Mouse (Mus musculus) midbrain, postnatal 0 days (tissue): Measurements from ENCODE around the gene Rex1bd. TPM values are rescaled to one million over a fixed set of nuclear protein-coding genes. Genes with fewer than 3 reads are reported as not detected.

Source experiments
- ATAC-seq: fragments of 200-750 bp; cut with Nextera tagmentation; 2 replicates; pipeline ENCODE4 v1.8.0; 2017; ENCODE audit warnings: moderate number of reproducible peaks, mild to moderate bottlenecking, moderate TSS enrichment, moderate library complexity; ENCODE audit not compliant: low FRiP score
- DNase-seq: peaks from one replicate; pipeline ENCODE4 v3.0.0-alpha.2; 2015; ENCODE audit warnings: low spot score
- H3K27ac ChIP-seq: fragments of 300-500 bp; sonication (generic); 2 replicates; pipeline ENCODE4 v1.5.1; 2014; ENCODE audit warnings: low read depth, mild to moderate bottlenecking, low read length, mixed read lengths
- H3K27me3 ChIP-seq: fragments of 300-500 bp; sonication (generic); 2 replicates; pipeline ENCODE4 v1.6.1; 2014; ENCODE audit warnings: low read length, control low read depth, mixed read lengths; ENCODE audit not compliant: insufficient read depth
- H3K36me3 ChIP-seq: fragments of 300-500 bp; sonication (generic); 2 replicates; pipeline ENCODE4 v1.6.1; 2014; ENCODE audit warnings: low read length, control low read depth, mixed read lengths; ENCODE audit not compliant: insufficient read depth
- H3K4me1 ChIP-seq: fragments of 300-500 bp; sonication (generic); 2 replicates; pipeline ENCODE4 v1.6.1; 2014; ENCODE audit warnings: mild to moderate bottlenecking, control low read depth, antibody characterized with exemption, low read length, mixed read lengths; ENCODE audit not compliant: insufficient read depth
- H3K4me2 ChIP-seq: fragments of 300-500 bp; sonication (generic); 2 replicates; pipeline ENCODE4 v1.6.1; 2014; ENCODE audit warnings: low read depth, mild to moderate bottlenecking, low read length, mixed read lengths; ENCODE audit not compliant: poor library complexity, severe bottlenecking
- H3K4me3 ChIP-seq: fragments of 300-500 bp; sonication (generic); 2 replicates; pipeline ENCODE4 v1.5.1; 2014; ENCODE audit warnings: low read depth, mild to moderate bottlenecking, low read length, moderate library complexity
- H3K9ac ChIP-seq: fragments of 300-500 bp; sonication (generic); replicated peaks from 2 replicates; pipeline ENCODE4 v1.6.1; 2014; ENCODE audit warnings: mild to moderate bottlenecking, low read length, moderate library complexity, mixed read lengths; ENCODE audit not compliant: poor library complexity, severe bottlenecking
- H3K9me3 ChIP-seq: fragments of 300-500 bp; sonication (generic); 2 replicates; pipeline ENCODE4 v1.6.1; 2016; ENCODE audit warnings: low read length, control low read depth
- CTCF ChIP-seq: IDR thresholded peaks from 2 replicates; pipeline ENCODE4 v1.5.1; 2016; ENCODE audit warnings: antibody characterized with exemption, mild to moderate bottlenecking
- WGBS: fragments of 180-500 bp; shearing (Covaris S2); extraction: QIAGEN DNeasy Blood & Tissue Kit; methylation state at CpG from one replicate; pipeline ENCODE4 v1.1.7; 2014; 5-methylcytosine and 5-hydroxymethylcytosine counted together
- polyA plus RNA-seq: library from polyadenylated mRNA; unstranded; fragments of >200 nt; fragmentation: Nextera tagmentation; extraction: Ambion mirVana; gene quantifications from 2 replicates; pipeline ENCODE4 v1.2.1, GENCODE M21; 2015
- total RNA-seq: library from RNA; depleted of rRNA; stranded (reverse); fragments of >200 nt; gene quantifications from 2 replicates; pipeline ENCODE4 v1.2.3, GENCODE M21; 2014

Rex1bd gene
- total and polyA plus RNA-seq, 2 experiments from 2014 or later, result 118 to 198 TPM

DNA sequence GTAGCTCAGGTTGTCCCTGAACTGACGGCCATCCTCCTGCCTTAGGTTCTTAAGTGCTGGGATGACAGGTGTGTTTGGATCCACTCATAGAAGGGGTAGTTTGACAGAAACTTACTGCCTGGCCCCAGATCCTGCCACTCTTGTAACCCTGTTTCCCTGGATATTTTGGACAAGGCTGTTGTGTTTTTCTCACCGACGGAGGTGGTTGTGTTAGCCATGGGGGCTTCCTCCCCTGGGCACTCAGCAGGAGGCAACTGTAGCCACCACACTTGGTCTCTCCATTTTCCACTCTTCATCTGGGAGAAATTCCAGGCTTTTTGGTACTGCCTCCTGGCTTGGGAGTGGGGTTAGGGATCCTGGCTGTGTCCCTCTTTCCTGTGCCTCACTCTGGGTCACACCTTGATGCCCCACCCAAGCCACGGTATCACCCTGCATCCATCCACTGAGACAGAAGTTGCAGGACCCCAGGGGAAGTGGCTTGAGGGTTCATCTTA is 33.5 kb upstream of the Rex1bd start:
- no peak for TF ChIP-seq CTCF
- Histone ChIP-seq H3K4me1 (peaks cover 16% of the 10 kb centered on the region), H3K27me3 (no peaks in the 10 kb centered on the region), H3K36me3 (peaks cover 14% of the 10 kb centered on the region), H3K27ac (peak overlapping the region; percentile 90; the same call in 1 of the 2 replicates), H3K9ac (peak overlapping the region; percentile 82), H3K9me3 (no peaks in the 10 kb centered on the region), H3K4me2 (peak overlapping the region; percentile 95), H3K4me3 (peak overlapping the region; percentile 82)
- 16% methylated on average over 4 of the region's 4 CpGs for WGBS
- no peak for ATAC-seq
- no peak for DNase-seq

DNA sequence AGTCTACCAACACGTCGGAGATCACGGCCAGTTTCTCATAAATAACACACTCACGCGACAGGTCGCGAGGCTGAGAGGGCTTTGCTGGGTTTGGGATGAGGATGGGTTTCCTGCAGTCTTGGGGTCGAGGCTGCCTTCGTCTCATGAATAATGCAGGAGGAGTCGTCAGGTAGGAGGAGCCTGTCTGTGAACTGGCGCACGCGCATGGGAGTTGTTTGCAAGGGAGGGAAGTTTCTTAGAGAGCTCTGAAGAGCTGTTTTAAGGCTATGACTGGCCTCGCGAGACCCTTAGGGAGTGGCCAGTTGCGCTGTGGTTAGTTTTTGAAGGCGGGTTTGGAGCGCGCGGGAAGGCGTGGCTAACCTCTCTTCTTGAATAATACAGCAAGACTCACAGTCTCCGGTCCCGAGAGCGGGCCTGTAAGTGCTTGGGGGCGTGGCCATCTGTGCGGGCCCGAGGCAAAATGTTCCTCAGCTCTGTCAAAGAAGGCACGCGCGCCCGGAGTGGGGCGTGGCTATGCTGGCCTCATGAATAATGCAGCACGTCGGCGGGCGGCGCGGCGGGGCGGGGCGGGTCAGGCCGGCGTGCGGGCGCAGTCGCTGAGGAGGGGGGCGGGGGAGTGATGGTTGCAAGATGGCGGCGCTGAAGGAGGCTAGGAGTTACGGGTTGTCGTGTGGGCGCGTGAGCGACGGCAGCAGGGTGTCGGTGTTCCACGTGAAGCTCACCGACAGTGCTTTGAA is 32.7 kb upstream of the Rex1bd start, which contains the start of gene Ell:
Ell (plus strand) TSS at position 381 of the 737 bp plus-strand sequence.
- Histone ChIP-seq H3K4me3 (peak within 1 kb of the TSS; percentile 82), H3K27me3 (no peaks in the 10 kb centered on the region), H3K36me3 (peaks cover 20% of the 10 kb centered on the region), H3K9ac (peak within 1 kb of the TSS; percentile 82), H3K9me3 (no peaks in the 10 kb centered on the region), H3K4me2 (peak within 1 kb of the TSS; percentile 95), H3K4me1 (peaks cover 16% of the 10 kb centered on the region), H3K27ac (peak within 1 kb of the TSS; percentile 90)
- WGBS, result 2% methylated on average over 56 of the region's 58 CpGs
- TF ChIP-seq CTCF, result no peak
- ATAC-seq (peak; percentile 93), DNase-seq (peak; percentile 99)

DNA sequence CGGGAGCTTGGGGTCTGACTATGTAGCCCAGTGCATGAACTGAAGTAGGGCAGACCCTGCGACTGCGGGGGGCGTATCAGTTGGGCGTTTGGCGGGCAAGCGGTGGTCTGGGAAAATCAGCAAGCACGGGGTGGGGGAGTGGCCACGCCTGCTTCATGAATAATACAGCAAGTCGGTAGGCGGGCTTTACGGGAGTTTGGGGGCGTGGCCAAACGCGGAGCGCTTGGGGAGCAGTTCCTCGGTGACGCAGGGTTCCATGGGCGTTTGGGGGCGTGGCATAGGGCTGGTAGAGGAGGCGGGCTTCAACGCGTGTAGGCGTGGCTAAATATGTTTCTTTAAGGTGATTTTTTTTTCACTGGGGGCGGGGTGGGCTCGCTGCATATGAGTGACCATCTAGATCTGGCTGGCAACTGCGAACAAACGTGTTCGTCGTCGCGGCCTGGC is 32.1 kb upstream of the Rex1bd start:
- Histone ChIP-seq H3K4me2 (peak overlapping the region; percentile 95), H3K9ac (peak overlapping the region; percentile 62), H3K27me3 (no peaks in the 10 kb centered on the region), H3K9me3 (no peaks in the 10 kb centered on the region), H3K4me1 (peaks cover 16% of the 10 kb centered on the region), H3K36me3 (peaks cover 25% of the 10 kb centered on the region), H3K4me3 (peak overlapping the region; percentile 82), H3K27ac (peak overlapping the region; percentile 90)
- under 1% methylated on average over 32 of the region's 32 CpGs for WGBS
- ATAC-seq (peak; percentile 87), DNase-seq (peak; percentile 99)
- no peak for TF ChIP-seq CTCF

DNA sequence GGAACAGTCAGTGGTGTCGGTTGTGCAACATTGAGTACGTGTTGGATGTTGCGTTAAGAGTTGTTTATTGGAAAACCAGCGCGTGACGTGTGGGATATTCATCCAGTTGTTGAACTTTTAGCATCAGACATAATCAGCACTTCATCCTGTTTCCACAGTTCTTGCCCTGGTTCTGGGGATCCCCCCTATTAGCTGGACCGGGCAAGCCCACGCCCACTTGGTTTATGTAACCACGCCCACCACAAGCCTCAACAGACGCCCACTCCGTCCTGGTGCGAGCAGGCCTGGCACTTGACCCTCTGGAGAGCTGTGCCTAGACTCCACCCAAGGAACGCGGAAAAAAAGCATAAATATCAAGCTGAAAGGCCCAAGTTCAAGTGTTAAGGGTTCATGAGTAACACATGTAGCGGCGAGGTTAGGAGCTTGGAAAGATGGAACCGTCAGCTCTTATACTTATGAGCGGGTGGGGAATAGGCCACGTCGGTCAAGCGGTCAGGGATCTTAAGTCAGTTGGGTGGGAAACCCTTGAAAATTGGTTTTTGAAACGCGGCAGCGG is 31.6 kb upstream of the Rex1bd start:
- 15% methylated on average over 24 of the region's 24 CpGs for WGBS
- DNase-seq, result peak; percentile 48
- TF ChIP-seq CTCF, result no peak

DNA sequence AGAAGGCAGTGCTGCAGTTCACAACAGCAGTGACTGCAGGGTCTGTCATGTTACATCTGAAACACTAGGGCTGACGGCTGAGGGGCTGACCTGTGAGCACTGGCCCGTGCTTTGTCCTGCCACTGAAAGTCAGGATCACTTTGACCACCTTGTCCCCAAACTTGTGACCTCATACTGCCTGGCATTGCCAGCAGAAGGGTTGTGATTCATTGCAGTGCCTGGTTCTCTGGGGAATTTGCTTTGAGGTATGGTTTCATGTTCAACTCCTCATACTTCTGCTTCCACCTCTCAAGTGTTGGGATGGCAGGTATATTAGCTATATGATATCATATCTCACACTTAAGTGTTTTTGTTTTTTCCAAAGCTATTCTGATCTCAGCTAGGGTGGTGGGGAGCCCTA is 29.1 kb upstream of the Rex1bd start:
- Histone ChIP-seq H3K4me1 (peaks cover 10% of the 10 kb centered on the region), H3K9ac (no peak overlapping the region), H3K4me2 (no peak overlapping the region), H3K27me3 (no peaks in the 10 kb centered on the region), H3K4me3 (no peak overlapping the region), H3K27ac (no peak overlapping the region), H3K36me3 (peaks cover 45% of the 10 kb centered on the region), H3K9me3 (no peaks in the 10 kb centered on the region)
- no peak for TF ChIP-seq CTCF
- no peak for DNase-seq
- WGBS, result 85% methylated on average over 2 of the region's 2 CpGs
- ATAC-seq, result no peak

More for the DNA sequence above, 31.6 kb upstream of the Rex1bd start:
- H3K4me3 ChIP-seq, result peak overlapping the region; percentile 82
- peaks cover 16% of the 10 kb centered on the region for H3K4me1 ChIP-seq
- peak overlapping the region; percentile 90 for H3K27ac ChIP-seq
- no peaks in the 10 kb centered on the region for H3K27me3 ChIP-seq
- ATAC-seq, result no peak
- H3K9ac ChIP-seq, result peak overlapping the region; percentile 62
- peaks cover 25% of the 10 kb centered on the region for H3K36me3 ChIP-seq
- H3K9me3 ChIP-seq, result no peaks in the 10 kb centered on the region
- peak overlapping the region; percentile 95 for H3K4me2 ChIP-seq

DNA sequence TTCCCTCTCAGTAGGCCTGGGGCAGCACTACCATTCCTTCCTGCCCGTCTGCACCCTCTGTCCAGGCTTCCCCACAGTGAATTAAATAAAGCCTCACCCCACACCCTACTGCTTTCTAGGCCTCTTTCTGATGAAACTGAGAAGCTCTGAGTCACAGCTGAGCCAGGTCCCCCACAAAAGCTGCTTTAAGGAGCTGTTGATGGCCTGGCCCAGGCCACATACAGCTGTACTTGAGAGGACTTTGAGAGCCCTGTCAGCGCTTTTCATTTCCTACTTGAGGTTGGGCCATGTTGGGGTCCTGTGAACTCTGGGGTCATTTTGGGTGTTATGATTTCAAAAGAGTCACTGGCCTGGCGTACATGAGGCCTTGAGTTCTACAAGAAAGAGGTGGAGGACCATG is 28.7 kb upstream of the Rex1bd start:
- Histone ChIP-seq H3K36me3 (peaks cover 45% of the 10 kb centered on the region), H3K27ac (no peak overlapping the region), H3K27me3 (no peaks in the 10 kb centered on the region), H3K4me2 (no peak overlapping the region), H3K9ac (no peak overlapping the region), H3K4me1 (peaks cover 6% of the 10 kb centered on the region; the same call in 1 of the 2 replicates), H3K9me3 (no peaks in the 10 kb centered on the region), H3K4me3 (no peak overlapping the region)
- no peak for TF ChIP-seq CTCF
- ATAC-seq (no peak), DNase-seq (no peak)
- WGBS, result 95% methylated on average over 3 of the region's 3 CpGs
